Mouse (Mus musculus): ENCODE measurements around the gene Nxph4.

DNA sequence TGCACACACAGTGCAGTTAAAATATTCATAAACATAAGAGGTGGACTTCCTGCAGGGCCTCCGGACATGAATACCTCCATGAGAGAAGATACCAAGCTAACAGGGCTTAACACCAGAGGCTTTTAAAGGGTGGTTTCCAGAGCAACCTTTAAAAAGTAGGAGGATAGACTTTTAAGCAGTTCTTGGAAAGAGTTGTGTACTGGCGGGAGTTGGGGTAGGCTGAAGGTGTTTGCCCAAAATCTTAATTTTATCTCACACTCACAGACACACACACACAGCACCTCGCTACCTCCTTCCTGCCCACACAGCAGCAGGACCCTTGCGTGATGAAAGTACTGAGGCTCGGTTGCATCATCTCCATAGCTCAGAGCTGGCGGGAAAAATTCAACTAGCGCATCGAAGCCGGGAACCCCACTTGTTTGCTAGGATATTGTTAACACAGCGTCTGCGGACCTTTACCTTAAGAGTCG, 12.7 kb downstream of the Nxph4 start:
- TF ChIP-seq CTCF (IDR thresholded peaks at IDR 0.05; ENCODE audit: low read depth) (no peak), EP300 (IDR thresholded peaks at IDR 0.05; ENCODE audit: low read depth) (peak; percentile 34; the same call in 1 of the 2 replicates)
